In genomic region chr15:60301939-60302338, GRCm38 (mm10) we compare ENCODE assay signal across 14 mouse cellular contexts.
A peak's percentile ranks its signal among the peaks of the same experiment; 100 is the strongest.
DNase-seq lines count a peak whose midpoint lies in the region; TF ChIP-seq lines count a peak whose summit lies in the region.
"Had no signal": no experiment of that assay in that cellular context is flagged by ENCODE, and none has a peak within 500 bp of the region (broad histone marks: within the 10 kb centered on the region; RNA-seq: fewer than 3 reads in every experiment).

No protein-coding gene starts in this region.

- H3K4me3 ChIP-seq in gastrocnemius, adult 2 months, result no peak overlapping the region
- no peak overlapping the region for H3K4me3 ChIP-seq in limb, embryonic 10.5 days
- H3K4me3 ChIP-seq: hindbrain, embryonic 10.5 days; liver, embryonic 13.5 days; neural tube, embryonic 15.5 days had no signal

- H3K9me3 ChIP-seq in limb, embryonic 10.5 days (replicated peaks), result no peaks in the 10 kb centered on the region
- H3K9me3 ChIP-seq: hindbrain, embryonic 10.5 days; liver, embryonic 13.5 days; neural tube, embryonic 15.5 days had no signal

- H3K27me3 ChIP-seq in limb, embryonic 10.5 days (ENCODE audit: low read depth, poor library complexity, severe bottlenecking), result no peaks in the 10 kb centered on the region
- H3K27me3 ChIP-seq: liver, embryonic 13.5 days; neural tube, embryonic 15.5 days had no signal

- no peak overlapping the region for H3K27ac ChIP-seq in gastrocnemius, adult 2 months
- H3K27ac ChIP-seq in limb, embryonic 10.5 days, result no peak overlapping the region
- H3K27ac ChIP-seq: hindbrain, embryonic 10.5 days; liver, embryonic 13.5 days; neural tube, embryonic 15.5 days had no signal

- intact Hi-C loops in gastrocnemius, postnatal 14 days (cut with DNase I; ENCODE audit: low total_unique reads), result no loop called here
- intact Hi-C loops in gastrocnemius, adult 2 months (cut with DNase I), result no loop called here
- intact Hi-C loops in heart, postnatal 25 days (cut with DNase I), result no loop called here

- no peak for TF ChIP-seq CTCF in gastrocnemius, adult 2 months (IDR thresholded peaks at IDR 0.05)

- no peaks in the 10 kb centered on the region for H3K4me1 ChIP-seq in limb, embryonic 10.5 days
- H3K4me1 ChIP-seq: hindbrain, embryonic 10.5 days; liver, embryonic 13.5 days; neural tube, embryonic 15.5 days had no signal

- DNase-seq in gastrocnemius, postnatal 14 days, result peak; percentile 4
- no peak for DNase-seq in gastrocnemius, adult 2 months
- DNase-seq in kidney, postnatal 4 days, result peak; percentile 61 to 62
- no peak for DNase-seq in kidney, adult 8-10 months
- DNase-seq in heart, postnatal 25 days (ENCODE audit: low spot score), result peak; percentile 17
- peak; percentile 27 for DNase-seq in lung, postnatal 14 days
- no peak for DNase-seq in adrenal gland, adult 18-20 months (ENCODE audit: low spot score in 2 of 2)
- no peak for DNase-seq in limb, embryonic 10.5 days (ENCODE audit: low spot score)
- DNase-seq: cerebellum, adult 2 months; gastrocnemius, postnatal 10 days; liver, embryonic 13.5 days; right cerebral cortex, postnatal 14 days had no signal

- 79% methylated on average over 4 of the region's 4 CpGs for WGBS in limb, embryonic 10.5 days

- H3K36me3 ChIP-seq in limb, embryonic 10.5 days, result no peaks in the 10 kb centered on the region
- H3K36me3 ChIP-seq: hindbrain, embryonic 10.5 days; liver, embryonic 13.5 days; neural tube, embryonic 15.5 days had no signal

Comparison
In these comparisons a context has a peak if more than half of its experiments do, and no peak if none do; other contexts are left out.
1. DNase-seq: peak in gastrocnemius, postnatal 14 days (single experiment), kidney, postnatal 4 days (2 of 2), heart, postnatal 25 days (single experiment) and lung, postnatal 14 days (single experiment); none in gastrocnemius, adult 2 months (single experiment), kidney, adult 8-10 months (0 of 2), adrenal gland, adult 18-20 months (0 of 2) and limb, embryonic 10.5 days (single experiment).